Mouse (Mus musculus) lung, embryonic 16.5 days (tissue): ENCODE data around the gene Yipf4. TPM values are rescaled to one million over a fixed set of nuclear protein-coding genes. Genes with fewer than 3 reads are reported as not detected.
A peak's percentile ranks its signal among the peaks of the same experiment; 100 is the strongest.

Experiments used
- ATAC-seq: fragments of 200-750 bp; cut with Nextera tagmentation; 2 replicates; pipeline ENCODE4 v1.8.0; 2017; ENCODE audit warnings: low read depth, mild to moderate bottlenecking, moderate library complexity
- H3K27ac ChIP-seq: fragments of 300-500 bp; sonication (generic); 2 replicates; pipeline ENCODE4 v1.5.1; 2014; ENCODE audit warnings: mild to moderate bottlenecking, control low read depth, low read length
- H3K27me3 ChIP-seq: fragments of 300-500 bp; sonication (generic); 2 replicates; pipeline ENCODE4 v1.6.1; 2014; ENCODE audit warnings: low read depth, low read length, mixed read lengths; ENCODE audit not compliant: control insufficient read depth, insufficient read depth
- H3K36me3 ChIP-seq: fragments of 300-500 bp; sonication (generic); 2 replicates; pipeline ENCODE4 v1.6.1; 2014; ENCODE audit warnings: low read length; ENCODE audit not compliant: control insufficient read depth, insufficient read depth
- H3K4me1 ChIP-seq: fragments of 300-500 bp; sonication (generic); replicated peaks from 2 replicates; pipeline ENCODE4 v1.6.1; 2014; ENCODE audit warnings: low read length, mixed read lengths; ENCODE audit not compliant: control insufficient read depth, insufficient read depth
- H3K4me2 ChIP-seq: fragments of 300-500 bp; sonication (generic); 2 replicates; pipeline ENCODE4 v1.6.1; 2014; ENCODE audit warnings: low read depth, low read length, control low read depth
- H3K4me3 ChIP-seq: fragments of 300-500 bp; sonication (generic); 2 replicates; pipeline ENCODE4 v1.5.1; 2014; ENCODE audit warnings: mild to moderate bottlenecking, low read length, control low read depth
- H3K9ac ChIP-seq: fragments of 300-500 bp; sonication (generic); 2 replicates; pipeline ENCODE4 v1.6.1; 2014; ENCODE audit warnings: low read length, control low read depth
- H3K9me3 ChIP-seq: fragments of 300-500 bp; sonication (generic); 2 replicates; pipeline ENCODE4 v1.6.1; 2016; ENCODE audit warnings: low read length; ENCODE audit not compliant: control insufficient read depth
- WGBS: fragments of 180-500 bp; shearing (Covaris S2); extraction: QIAGEN DNeasy Blood & Tissue Kit; methylation state at CpG from one replicate; pipeline ENCODE4 v1.1.7; 2014; 5-methylcytosine and 5-hydroxymethylcytosine counted together
- polyA plus RNA-seq: library from polyadenylated mRNA; unstranded; fragments of >200 nt; fragmentation: Nextera tagmentation; extraction: Ambion mirVana; gene quantifications from 2 replicates; pipeline ENCODE4 v1.2.1, GENCODE M21; 2015

The Yipf4 gene
- 67.5 and 67.9 TPM in 2 replicates for polyA plus RNA-seq

DNA sequence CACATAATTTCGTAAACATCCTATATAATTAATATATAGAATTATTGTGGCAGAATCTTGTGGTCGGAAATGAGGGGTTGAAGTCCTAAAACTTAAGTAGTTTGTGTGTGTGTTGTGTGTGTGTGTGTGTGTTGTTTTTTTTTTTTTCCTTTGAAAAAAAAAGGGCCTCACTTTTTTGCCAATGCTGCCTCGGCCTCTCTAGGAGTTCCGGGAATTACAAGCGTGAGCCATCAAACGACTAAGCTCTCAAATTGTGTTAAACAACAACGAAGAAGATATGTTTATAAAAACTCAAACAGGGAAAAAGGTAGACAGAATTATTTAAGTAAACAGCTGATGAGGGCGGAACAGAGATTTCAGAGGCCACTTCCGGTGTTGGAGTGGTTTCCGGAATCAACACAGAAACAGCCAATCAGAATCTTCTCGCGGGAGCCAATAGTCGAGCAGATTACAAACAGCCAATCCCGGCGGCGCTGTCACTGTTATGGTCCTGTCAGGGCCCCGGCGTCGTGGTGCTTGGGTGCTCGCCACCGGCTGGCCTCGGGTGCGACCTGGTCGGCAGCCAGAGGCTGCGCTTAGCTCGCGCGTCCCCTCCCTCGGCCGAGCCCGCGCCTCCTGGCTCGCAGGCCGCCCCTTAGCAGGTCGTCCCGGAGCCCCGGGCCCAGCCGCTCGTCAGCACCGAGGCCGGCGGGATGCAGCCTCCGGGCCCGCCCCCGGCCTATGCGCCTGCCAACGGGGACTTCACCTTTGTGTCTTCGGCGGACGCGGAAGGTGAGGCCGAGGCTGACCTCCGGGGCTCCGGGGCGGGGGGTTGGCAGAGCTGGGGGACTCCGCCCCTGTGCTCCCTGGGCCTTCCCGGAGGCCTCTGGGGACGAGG, at the start of gene Yipf4:
Gene Yipf4, plus strand, starts transcription at position 470 of the 877 bp plus-strand sequence.
- H3K27ac ChIP-seq: peak within 1 kb of the TSS; percentile 90
- peaks cover 7% of the 10 kb centered on the region for H3K4me1 ChIP-seq
- peak within 1 kb of the TSS; percentile 68 for H3K4me2 ChIP-seq
- H3K9me3 ChIP-seq: no peaks in the 10 kb centered on the region
- H3K27me3 ChIP-seq: no peaks in the 10 kb centered on the region
- peak within 1 kb of the TSS; percentile 95 for H3K4me3 ChIP-seq
- peak; percentile 100 for ATAC-seq
- 4% methylated on average over 57 of the region's 58 CpGs for WGBS
- peaks cover 5% of the 10 kb centered on the region for H3K36me3 ChIP-seq
- H3K9ac ChIP-seq: peak within 1 kb of the TSS; percentile 92

DNA sequence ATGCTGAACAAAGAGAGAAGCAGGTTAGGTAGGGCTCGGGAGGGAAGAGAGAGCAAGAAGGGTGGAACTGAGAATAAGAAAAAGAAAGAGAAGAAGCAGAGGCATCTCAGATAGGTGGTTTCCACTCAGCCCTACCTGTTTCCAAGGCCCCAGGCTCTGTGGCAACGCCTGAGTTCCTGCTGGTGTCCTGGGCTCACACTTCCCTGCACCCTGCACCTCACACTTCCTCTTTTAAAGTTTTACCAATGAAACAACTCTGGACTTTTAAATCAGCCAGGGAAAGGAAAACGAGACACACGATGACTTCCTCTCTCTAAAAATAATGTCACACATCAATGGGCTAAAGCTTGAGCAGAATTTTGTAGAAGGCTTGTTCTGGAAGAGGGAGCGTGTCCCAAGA, 48.8 kb upstream of the Yipf4 start:
- Histone ChIP-seq H3K9me3 (no peaks in the 10 kb centered on the region), H3K36me3 (no peaks in the 10 kb centered on the region), H3K27me3 (no peaks in the 10 kb centered on the region), H3K4me3 (no peak overlapping the region), H3K27ac (no peak overlapping the region), H3K4me1 (no peaks in the 10 kb centered on the region), H3K4me2 (no peak overlapping the region), H3K9ac (no peak overlapping the region)
- ATAC-seq: no peak
- WGBS: 66% methylated on average over 5 of the region's 5 CpGs

DNA sequence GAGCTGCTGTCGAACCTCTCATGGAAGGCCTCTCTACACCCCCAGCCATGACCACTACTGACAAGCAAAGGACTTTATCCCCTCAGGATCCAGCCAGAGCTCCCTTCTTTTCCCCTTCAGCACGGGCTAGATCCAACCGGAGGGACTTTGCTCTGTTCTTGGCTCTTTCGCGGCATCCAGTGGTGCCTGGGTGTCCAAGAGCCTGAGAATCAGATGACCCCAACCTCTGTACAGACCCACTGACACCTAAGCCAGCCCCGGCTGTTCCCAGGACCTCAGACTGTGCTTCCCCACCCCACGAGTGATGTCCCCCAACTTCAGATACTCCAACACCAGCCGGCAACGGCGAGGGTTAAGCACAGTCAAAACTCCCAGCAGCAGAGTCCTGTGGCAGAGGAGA, 39.5 kb upstream of the Yipf4 start:
- H3K27me3 ChIP-seq: no peaks in the 10 kb centered on the region
- no peak for ATAC-seq
- no peaks in the 10 kb centered on the region for H3K36me3 ChIP-seq
- no peaks in the 10 kb centered on the region for H3K4me1 ChIP-seq
- no peaks in the 10 kb centered on the region for H3K9me3 ChIP-seq
- no peak overlapping the region for H3K9ac ChIP-seq
- no peak overlapping the region for H3K4me3 ChIP-seq
- 83% methylated on average over 10 of the region's 10 CpGs for WGBS
- no peak overlapping the region for H3K27ac ChIP-seq
- no peak overlapping the region for H3K4me2 ChIP-seq

DNA sequence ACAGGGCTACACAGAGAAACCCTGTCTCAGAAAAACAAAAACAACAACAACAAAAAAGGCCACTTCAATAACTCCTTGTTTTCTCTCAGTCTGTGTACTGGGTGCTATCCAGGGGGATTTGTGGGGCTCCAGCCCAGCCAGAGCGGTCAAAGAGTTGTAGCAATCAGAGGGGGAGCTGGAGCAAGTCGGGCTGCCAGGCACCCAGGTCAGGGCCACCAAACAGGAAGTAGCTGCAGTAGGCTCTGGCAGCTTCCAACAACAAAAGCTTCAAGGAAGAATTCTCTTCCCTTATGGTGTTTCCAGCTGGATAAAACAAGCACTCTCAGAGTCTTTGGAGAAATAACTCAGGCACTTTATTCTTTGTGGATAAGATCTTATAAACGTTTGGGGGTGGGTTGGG, 35.4 kb upstream of the Yipf4 start:
- H3K9ac ChIP-seq: no peak overlapping the region
- no peaks in the 10 kb centered on the region for H3K9me3 ChIP-seq
- no peak overlapping the region for H3K4me3 ChIP-seq
- no peaks in the 10 kb centered on the region for H3K36me3 ChIP-seq
- H3K27me3 ChIP-seq: no peaks in the 10 kb centered on the region
- no peak for ATAC-seq
- 63% methylated on average over 3 of the region's 3 CpGs for WGBS
- no peak overlapping the region for H3K4me2 ChIP-seq
- no peaks in the 10 kb centered on the region for H3K4me1 ChIP-seq
- H3K27ac ChIP-seq: no peak overlapping the region

- Histone ChIP-seq H3K4me1 (no peaks in the 10 kb centered on the region), H3K27me3 (no peaks in the 10 kb centered on the region), H3K9me3 (no peaks in the 10 kb centered on the region), H3K4me3 (no peak overlapping the region), H3K27ac (no peak overlapping the region), H3K9ac (no peak overlapping the region), H3K36me3 (no peaks in the 10 kb centered on the region), H3K4me2 (no peak overlapping the region)
- no peak for ATAC-seq
- WGBS: 90% methylated on average over 1 of the region's 1 CpGs
Observed at GRCm38 (mm10) chr17:74454660-74455059, 34.6 kb upstream of the Yipf4 start.

DNA sequence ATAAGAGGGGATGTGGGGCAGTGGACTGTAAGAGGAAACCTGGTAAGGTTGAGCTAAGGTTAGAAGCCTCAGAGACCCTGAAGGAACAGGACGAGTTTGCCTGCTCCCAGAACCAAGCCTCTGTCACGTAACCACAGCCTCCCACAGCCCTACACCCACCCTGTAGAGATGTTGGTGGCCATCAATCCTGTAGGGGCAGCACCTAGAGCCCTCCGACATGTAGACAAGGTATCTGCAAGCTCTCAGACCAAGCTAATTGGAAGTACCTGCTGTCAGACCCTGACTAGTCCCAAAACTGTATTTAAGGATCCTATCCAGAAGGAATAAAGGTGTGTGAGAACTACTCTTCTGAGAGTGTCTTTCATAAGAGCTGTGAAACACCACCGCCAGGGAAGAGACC, 33.9 kb upstream of the Yipf4 start:
- H3K9me3 ChIP-seq: no peaks in the 10 kb centered on the region
- no peaks in the 10 kb centered on the region for H3K36me3 ChIP-seq
- no peak overlapping the region for H3K9ac ChIP-seq
- H3K4me1 ChIP-seq: no peaks in the 10 kb centered on the region
- H3K4me2 ChIP-seq: no peak overlapping the region
- no peak overlapping the region for H3K4me3 ChIP-seq
- 75% methylated on average over 4 of the region's 4 CpGs for WGBS
- no peaks in the 10 kb centered on the region for H3K27me3 ChIP-seq
- H3K27ac ChIP-seq: no peak overlapping the region
- no peak for ATAC-seq

DNA sequence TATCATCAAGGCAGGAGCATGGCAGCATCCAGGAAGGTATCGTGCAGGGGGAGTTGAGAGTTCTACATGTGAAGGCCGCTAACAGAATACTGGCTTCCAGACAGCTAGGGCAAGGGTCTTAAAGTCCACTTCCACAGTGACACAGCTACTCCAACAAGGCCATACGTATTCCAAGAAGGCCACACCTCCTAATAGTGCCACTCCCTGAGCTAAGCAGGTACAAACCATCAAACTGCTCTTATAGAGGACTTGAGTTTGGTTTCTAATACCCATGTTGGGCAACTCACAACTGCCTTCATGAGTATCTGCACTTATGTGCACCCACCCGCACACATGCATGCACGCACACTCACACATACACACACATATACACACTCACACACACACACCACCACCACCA, 32.5 kb upstream of the Yipf4 start:
- no peak for ATAC-seq
- no peak overlapping the region for H3K4me2 ChIP-seq
- H3K9me3 ChIP-seq: no peaks in the 10 kb centered on the region
- no peak overlapping the region for H3K4me3 ChIP-seq
- H3K27ac ChIP-seq: no peak overlapping the region
- H3K4me1 ChIP-seq: no peaks in the 10 kb centered on the region
- no peaks in the 10 kb centered on the region for H3K27me3 ChIP-seq
- H3K36me3 ChIP-seq: no peaks in the 10 kb centered on the region
- WGBS: 89% methylated on average over 5 of the region's 5 CpGs
- no peak overlapping the region for H3K9ac ChIP-seq

DNA sequence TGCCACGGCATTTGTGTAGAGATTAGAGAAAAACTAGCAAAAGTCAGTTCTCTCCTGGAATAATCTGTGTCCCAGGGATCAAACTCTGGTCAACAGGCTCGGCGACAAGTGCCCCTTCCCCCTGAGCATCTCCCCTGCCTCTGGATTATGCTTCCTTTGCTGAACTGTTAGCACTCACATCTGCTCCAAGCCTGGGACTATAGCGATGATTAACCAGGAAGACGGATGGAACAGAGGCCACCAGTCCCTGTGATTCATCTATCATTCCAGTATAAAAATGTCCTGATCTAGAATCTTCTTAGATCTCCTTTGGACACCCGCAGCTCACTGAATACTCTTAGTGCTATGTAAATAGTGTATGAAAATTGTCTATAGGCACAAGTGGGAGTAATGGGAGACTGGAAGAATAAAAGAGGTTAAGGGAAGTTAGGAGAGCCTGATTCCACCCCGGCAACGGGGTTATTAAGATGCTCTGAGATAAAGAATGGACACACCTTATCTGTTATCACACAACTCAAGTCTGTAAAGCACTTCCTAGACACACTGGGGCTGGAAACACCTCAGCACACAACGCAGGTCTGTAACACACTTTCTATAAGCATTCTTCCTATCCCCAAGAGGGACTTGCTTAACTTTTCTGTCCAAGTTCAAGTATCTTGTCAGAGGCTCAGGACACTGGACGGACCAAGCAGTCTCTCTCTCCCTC, 31.2 kb upstream of the Yipf4 start:
- no peak for ATAC-seq
- no peak overlapping the region for H3K4me2 ChIP-seq
- no peaks in the 10 kb centered on the region for H3K36me3 ChIP-seq
- no peak overlapping the region for H3K4me3 ChIP-seq
- 46% methylated on average over 10 of the region's 10 CpGs for WGBS
- no peak overlapping the region for H3K9ac ChIP-seq
- no peak overlapping the region for H3K27ac ChIP-seq
- no peaks in the 10 kb centered on the region for H3K9me3 ChIP-seq
- H3K4me1 ChIP-seq: no peaks in the 10 kb centered on the region
- no peaks in the 10 kb centered on the region for H3K27me3 ChIP-seq

GRCm38 (mm10) chr17:74458711-74459408, 30.4 kb upstream of the Yipf4 start, which contains the start of gene Nlrc4:
Gene Nlrc4, minus strand, starts transcription at chr17:74459142.
- no peak within 1 kb of the TSS for H3K4me2 ChIP-seq
- no peaks in the 10 kb centered on the region for H3K36me3 ChIP-seq
- no peaks in the 10 kb centered on the region for H3K9me3 ChIP-seq
- H3K4me3 ChIP-seq: no peak within 1 kb of the TSS
- no peak for ATAC-seq
- no peak within 1 kb of the TSS for H3K27ac ChIP-seq
- no peaks in the 10 kb centered on the region for H3K4me1 ChIP-seq
- WGBS: 55% methylated on average over 8 of the region's 8 CpGs
- H3K27me3 ChIP-seq: no peaks in the 10 kb centered on the region
- no peak within 1 kb of the TSS for H3K9ac ChIP-seq
